Mouse (Mus musculus) bone marrow, adult 2 months (tissue): ENCODE results near the gene Tmem104.

ENCODE experiments used
- CTCF ChIP-seq: fragments of 200-500 bp; IDR thresholded peaks from 2 replicates; pipeline ENCODE4 v1.5.1; 2011; ENCODE audit warnings: low read length, control low read depth; ENCODE audit not compliant: control insufficient read depth, insufficient read depth
- POLR2A ChIP-seq: fragments of 200-500 bp; IDR thresholded peaks from 2 replicates; pipeline ENCODE4 v1.6.1; 2011; ENCODE audit warnings: low read depth, mild to moderate bottlenecking, control low read depth, low read length, borderline replicate concordance; ENCODE audit not compliant: control insufficient read depth

- TF ChIP-seq CTCF (no peak), POLR2A (no peak)
Observed at GRCm38 (mm10) chr11:115231924-115232323, 44.6 kb downstream of the Tmem104 start.
